ENCODE assay signal across 20 mouse cellular contexts in the genomic region with DNA sequence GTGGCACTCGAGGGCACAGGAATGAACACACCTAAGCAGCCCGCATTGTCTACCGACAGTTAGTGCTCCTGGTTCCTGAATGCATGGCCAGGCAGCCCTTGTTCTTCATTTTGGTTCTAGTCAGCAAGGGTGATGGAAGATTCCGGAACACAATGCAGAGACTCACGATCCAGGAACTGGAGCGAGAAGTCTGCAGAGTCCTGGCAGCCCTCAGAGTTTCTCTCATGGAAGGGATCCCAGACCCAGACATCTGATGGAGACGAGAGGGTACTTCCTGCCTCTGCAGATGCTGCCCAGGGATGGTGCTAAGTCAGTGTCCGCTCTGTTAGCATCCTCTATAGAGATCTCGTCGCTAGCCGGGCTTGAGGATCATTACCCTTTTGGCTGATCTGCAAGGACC.
DNase-seq lines count a peak whose midpoint lies in the region; ATAC-seq and TF ChIP-seq lines count a peak whose summit lies in the region.
"Had no signal": no experiment of that assay in that cellular context is flagged by ENCODE, and none has a peak within 500 bp of the region (broad histone marks: within the 10 kb centered on the region; RNA-seq: fewer than 3 reads in every experiment).

No protein-coding gene starts in this region.

- no peak for TF ChIP-seq EP300 in stomach, postnatal 0 days (optimal IDR thresholded peaks at IDR 0.05)

- no peak for ATAC-seq in stomach, postnatal 0 days (ENCODE audit: low FRiP score, low TSS enrichment)
- ATAC-seq: activated CD4-positive, CD25-positive, alpha-beta regulatory T cell, adult 4 months; forebrain, embryonic 13.5 days; forebrain, postnatal 0 days; hindbrain, postnatal 0 days; Patski had no signal

- in situ Hi-C loops in ES-E14 (cut with MboI; ENCODE audit: low sequenced_read_pairs in 2 of 2, unreplicated experiment in 2 of 2), result no loop called here

- no peaks in the 10 kb centered on the region; the same call in 1 of the 2 replicates for H3K36me3 ChIP-seq in ES-E14 (ENCODE audit: control insufficient read depth, insufficient read depth, low read length, poor library complexity, severe bottlenecking)
- peaks cover 9% of the 10 kb centered on the region for H3K36me3 ChIP-seq in heart, embryonic 10.5 days
- H3K36me3 ChIP-seq in stomach, postnatal 0 days (ENCODE audit: control insufficient read depth, insufficient read depth, low read length), result no peaks in the 10 kb centered on the region
- H3K36me3 ChIP-seq: embryonic facial prominence, embryonic 12.5 days had no signal

- no peak for TF ChIP-seq POLR2A in cerebellum, adult 2 months (IDR thresholded peaks at IDR 0.05; ENCODE audit: borderline replicate concordance, insufficient read depth, low read length)

- no peak for TF ChIP-seq CTCF in cerebellum, adult 2 months (IDR thresholded peaks at IDR 0.05; ENCODE audit: borderline replicate concordance, insufficient read depth, low read depth, low read length)
- TF ChIP-seq CTCF in stomach, postnatal 0 days (IDR thresholded peaks at IDR 0.05; ENCODE audit: low read depth), result no peak

- no peaks in the 10 kb centered on the region for H3K9me3 ChIP-seq in ES-E14 (ENCODE audit: control insufficient read depth, insufficient read depth, low read depth, low read length)
- peaks cover 3% of the 10 kb centered on the region; the same call in 1 of the 2 replicates for H3K9me3 ChIP-seq in heart, embryonic 10.5 days
- H3K9me3 ChIP-seq in stomach, postnatal 0 days (ENCODE audit: control insufficient read depth, low read length), result no peaks in the 10 kb centered on the region

- no peak overlapping the region for H3K9ac ChIP-seq in ES-E14 (ENCODE audit: insufficient read depth, low read depth, low read length, poor library complexity, severe bottlenecking)
- H3K9ac ChIP-seq in stomach, postnatal 0 days (ENCODE audit: low read length), result no peak overlapping the region
- H3K9ac ChIP-seq: embryonic facial prominence, embryonic 12.5 days; forebrain, embryonic 13.5 days; forebrain, postnatal 0 days; hindbrain, embryonic 13.5 days had no signal

- peak; percentile 57 for DNase-seq in cerebellum, adult 11-12 months
- no peak for DNase-seq in cerebellum, postnatal 4 days (ENCODE audit: low spot score in 2 of 2)
- no peak for DNase-seq in ES-E14 (ENCODE audit: low read depth, low spot score)
- peak; percentile 53 to 69 for DNase-seq in cerebellum, adult 2 months
- DNase-seq in cerebellum, postnatal 10 days, result peak; percentile 32 to 40
- no peak for DNase-seq in embryo, embryonic 10 days (ENCODE audit: low spot score)
- no peak for DNase-seq in heart, embryonic 10.5 days (ENCODE audit: low spot score)
- no peak for DNase-seq in stomach, postnatal 0 days (ENCODE audit: low spot score)
- DNase-seq: adrenal gland, postnatal 25 days; forebrain, postnatal 0 days; heart, adult 11 months; heart, postnatal 14 days; kidney, adult 11 months; kidney, adult 9 months had no signal

- H3K4me1 ChIP-seq in ES-E14 (ENCODE audit: control insufficient read depth in 2 of 2, insufficient read depth in 2 of 2, low read length in 2 of 2, poor library complexity in 1 of 2), result peaks cover 6 to 19% of the 10 kb centered on the region in 2 experiments; a peak in 2 of 4 replicates
- H3K4me1 ChIP-seq in cerebellum, adult 2 months (ENCODE audit: control insufficient read depth, insufficient read depth, low read length), result peaks cover 27% of the 10 kb centered on the region
- peaks cover 22% of the 10 kb centered on the region for H3K4me1 ChIP-seq in heart, embryonic 10.5 days
- no peaks in the 10 kb centered on the region for H3K4me1 ChIP-seq in stomach, postnatal 0 days (replicated peaks; ENCODE audit: control insufficient read depth, insufficient read depth)

- H3K4me3 ChIP-seq in ES-E14 (ENCODE audit: insufficient read depth in 1 of 2, low read depth in 1 of 2, low read length in 2 of 2, poor library complexity in 1 of 2, severe bottlenecking in 1 of 2), result no peak overlapping the region
- H3K4me3 ChIP-seq in cerebellum, adult 2 months (replicated peaks; ENCODE audit: insufficient read depth, low read depth, low read length), result no peak overlapping the region
- no peak overlapping the region for H3K4me3 ChIP-seq in heart, embryonic 10.5 days
- no peak overlapping the region for H3K4me3 ChIP-seq in stomach, postnatal 0 days (ENCODE audit: low read depth, low read length)
- H3K4me3 ChIP-seq: embryonic facial prominence, embryonic 12.5 days; forebrain, embryonic 13.5 days; hindbrain, embryonic 13.5 days had no signal

- WGBS in cerebellum, adult 2 months, result 22% methylated on average over 11 of the region's 11 CpGs
- WGBS in heart, embryonic 10.5 days, result 89% methylated on average over 11 of the region's 11 CpGs
- WGBS in stomach, postnatal 0 days, result 81% methylated on average over 11 of the region's 11 CpGs

- 0 out of 2 replicates have a peak overlapping the region, but pooled peaks have one; percentile 13 for H3K27ac ChIP-seq in ES-E14 (ENCODE audit: insufficient read depth, low read depth, low read length, poor library complexity, severe bottlenecking)
- no peak overlapping the region for H3K27ac ChIP-seq in cerebellum, adult 2 months (ENCODE audit: insufficient read depth, low read length)
- no peak overlapping the region for H3K27ac ChIP-seq in heart, embryonic 10.5 days
- H3K27ac ChIP-seq in stomach, postnatal 0 days (replicated peaks), result no peak overlapping the region; the same call in 1 of the 2 replicates
- H3K27ac ChIP-seq: embryonic facial prominence, embryonic 12.5 days; forebrain, embryonic 13.5 days; hindbrain, embryonic 13.5 days; hindbrain, postnatal 0 days had no signal

- no peaks in the 10 kb centered on the region for H3K27me3 ChIP-seq in cerebellum, adult 2 months (ENCODE audit: control insufficient read depth, insufficient read depth, low read length)
- no peaks in the 10 kb centered on the region for H3K27me3 ChIP-seq in heart, embryonic 10.5 days (ENCODE audit: insufficient read depth, poor library complexity, severe bottlenecking)
- no peaks in the 10 kb centered on the region for H3K27me3 ChIP-seq in stomach, postnatal 0 days (ENCODE audit: control insufficient read depth, insufficient read depth, low read length)
- H3K27me3 ChIP-seq: hindbrain, embryonic 13.5 days; Patski had no signal

- H3K4me2 ChIP-seq in stomach, postnatal 0 days (replicated peaks; ENCODE audit: low read depth), result no peak overlapping the region
- H3K4me2 ChIP-seq: embryonic facial prominence, embryonic 12.5 days; forebrain, embryonic 13.5 days; hindbrain, embryonic 13.5 days had no signal

TF ChIP-seq in ES-E14, 5 proteins besides CTCF, POLR2A, EP300 and RAD21:
- TF ChIP-seq ZNF384 (IDR thresholded peaks at IDR 0.05; ENCODE audit: low read depth, low read length) (no peak), HCFC1 (IDR thresholded peaks at IDR 0.05; ENCODE audit: borderline replicate concordance, insufficient read depth, low read length) (no peak), ZC3H11A (IDR thresholded peaks at IDR 0.05; ENCODE audit: borderline replicate concordance, low read depth, low read length) (no peak), CHD2 (IDR thresholded peaks at IDR 0.05; ENCODE audit: low read depth, low read length) (no peak)

Comparison
In these comparisons a context has a peak if more than half of its experiments do, and no peak if none do; other contexts are left out.
1. DNase-seq: peak in cerebellum, adult 11-12 months (single experiment), cerebellum, adult 2 months (2 of 2) and cerebellum, postnatal 10 days (2 of 2); none in cerebellum, postnatal 4 days (0 of 2), ES-E14 (single experiment), embryo, embryonic 10 days (single experiment), heart, embryonic 10.5 days (single experiment) and stomach, postnatal 0 days (single experiment).